Mouse (Mus musculus) ES-Bruce4 (cell line): ENCODE data around the gene Sema6b.

ENCODE experiments used
- CTCF ChIP-seq: IDR thresholded peaks from one replicate; pipeline ENCODE4 v1.8.1; 2011; ENCODE audit warnings: low read depth, low read length
- POLR2A ChIP-seq: IDR thresholded peaks from one replicate; pipeline ENCODE4 v1.8.1; 2011; ENCODE audit warnings: low read length; ENCODE audit not compliant: insufficient read depth

DNA sequence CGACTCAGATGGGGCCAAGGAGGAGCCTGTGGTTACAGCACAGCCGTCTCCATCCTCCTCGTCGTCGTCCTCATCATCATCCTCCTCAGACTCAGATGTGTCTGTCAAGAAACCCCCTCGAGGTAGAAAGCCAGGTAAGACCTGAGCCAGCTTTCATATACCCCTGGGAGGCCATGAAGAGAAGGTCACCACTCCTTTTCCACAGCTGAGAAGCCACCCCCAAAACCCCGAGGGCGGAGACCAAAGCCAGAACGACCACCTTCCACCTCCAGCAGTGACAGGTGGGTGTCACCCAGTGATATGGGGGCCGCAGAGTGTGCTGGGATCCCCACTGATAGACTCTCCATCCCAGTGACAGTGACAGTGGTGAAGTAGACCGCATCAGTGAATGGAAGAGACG, 43.3 kb downstream of the Sema6b start:
- TF ChIP-seq CTCF (no peak), POLR2A (no peak)
